Mouse (Mus musculus) G1E (cell line): Measurements from ENCODE around the gene Rnf212. TPM values are rescaled to one million over a fixed set of nuclear protein-coding genes. Genes with fewer than 3 reads are reported as not detected.

ENCODE experiments used
- ATAC-seq: 2 replicates; pipeline ENCODE4 v1.8.0; 2016; ENCODE audit warnings: mild to moderate bottlenecking; ENCODE audit not compliant: insufficient number of reproducible peaks, poor library complexity, low FRiP score, severe bottlenecking; ENCODE audit errors: extremely low read depth
- DNase-seq: peaks from one replicate; pipeline ENCODE4 v3.0.0; 2012; ENCODE audit warnings: low spot score
- H3K27me3 ChIP-seq: 2 replicates; pipeline ENCODE4 v1.6.1; 2012; ENCODE audit warnings: mild to moderate bottlenecking, low read length, inconsistent platforms; ENCODE audit not compliant: insufficient read depth
- H3K36me3 ChIP-seq: replicated peaks from 2 replicates; pipeline ENCODE3; 2012; ENCODE audit warnings: mild to moderate bottlenecking, inconsistent platforms
- H3K4me1 ChIP-seq: 2 replicates; pipeline ENCODE4 v1.6.1; 2012; ENCODE audit warnings: low read depth, low read length, inconsistent platforms, mixed read lengths; ENCODE audit not compliant: insufficient read depth
- H3K4me3 ChIP-seq: 2 replicates; pipeline ENCODE4 v1.5.1; 2012; ENCODE audit warnings: low read depth, mild to moderate bottlenecking, inconsistent platforms, low read length, moderate library complexity, mixed read lengths
- H3K9me3 ChIP-seq: replicated peaks from 2 replicates; pipeline ENCODE4 v1.6.1; 2012; ENCODE audit warnings: inconsistent platforms
- CTCF ChIP-seq: IDR thresholded peaks from 2 replicates; pipeline ENCODE4 v1.5.1; 2012; ENCODE audit warnings: low read depth, low read length, inconsistent platforms, mixed read lengths
- GATA1 ChIP-seq: IDR thresholded peaks from 2 replicates; pipeline ENCODE4 v1.6.1; 2012; ENCODE audit warnings: borderline replicate concordance, low read length, inconsistent platforms, mixed read lengths
- GATA2 ChIP-seq: IDR thresholded peaks from 2 replicates; pipeline ENCODE4 v1.6.1; 2012; ENCODE audit warnings: low read depth, low read length, inconsistent platforms, borderline replicate concordance
- POLR2AphosphoS5 ChIP-seq: IDR thresholded peaks from 2 replicates; pipeline ENCODE4 v1.6.1; 2012; ENCODE audit warnings: low read depth, low read length, inconsistent platforms; ENCODE audit not compliant: insufficient replicate concordance
- TAL1 ChIP-seq: conservative IDR thresholded peaks from 2 replicates; pipeline ENCODE4 v1.6.1; 2012; ENCODE audit warnings: low read depth, low read length, inconsistent platforms, mixed read lengths
- polyA plus RNA-seq: library from polyadenylated mRNA; stranded (reverse); fragments of >175 nt; gene quantifications from 2 replicates; pipeline ENCODE4 v1.2.3, GENCODE M21; 2012
- total RNA-seq, 2 experiments: library from RNA; stranded (forward) in 1 of 2; stranded (reverse) in 1 of 2; fragments of 200-1000 nt in 1 of 2; fragments of >200 nt in 1 of 2; fragmentation: Nextera tagmentation in 1 of 2; gene quantifications; 2 replicates each; pipeline ENCODE4 v1.2.3; 2014 to 2017

The Rnf212 gene
- total and polyA plus RNA-seq, 3 experiments: not detected

GRCm38 (mm10) chr5:108694352-108695261, 80.2 kb downstream of the Rnf212 start:
- TF ChIP-seq GATA2: no peak
- TF ChIP-seq GATA1: no peak
- no peak for TF ChIP-seq POLR2AphosphoS5
- Histone ChIP-seq H3K4me1 (peaks cover 40% of the 10 kb centered on the region), H3K27me3 (no peaks in the 10 kb centered on the region), H3K36me3 (peaks cover 30% of the 10 kb centered on the region), H3K4me3 (peak overlapping the region; percentile 81), H3K9me3 (no peaks in the 10 kb centered on the region)
- ATAC-seq (0 out of 2 replicates have a peak, but pooled peaks have one; percentile 19), DNase-seq (peak; percentile 60)

- peak; percentile 100 for DNase-seq
- Histone ChIP-seq H3K9me3 (no peaks in the 10 kb centered on the region), H3K36me3 (peaks cover 24% of the 10 kb centered on the region), H3K4me1 (peaks cover 43% of the 10 kb centered on the region), H3K4me3 (peak overlapping the region; percentile 81), H3K27me3 (no peaks in the 10 kb centered on the region)
- no peak for TF ChIP-seq POLR2AphosphoS5
- no peak for TF ChIP-seq CTCF
- TF ChIP-seq TAL1: no peak
- no peak for TF ChIP-seq GATA1
- no peak for TF ChIP-seq GATA2
- ATAC-seq: peak; percentile 92
Observed at GRCm38 (mm10) chr5:108693872-108694288, 80.9 kb downstream of the Rnf212 start.

- no peak for TF ChIP-seq TAL1
- TF ChIP-seq CTCF: no peak
- no peak for TF ChIP-seq POLR2AphosphoS5
- peak within 1 kb of the TSS; percentile 64; the same call in 1 of the 2 replicates for H3K4me3 ChIP-seq
- peaks cover 43% of the 10 kb centered on the region for H3K4me1 ChIP-seq
- no peaks in the 10 kb centered on the region for H3K9me3 ChIP-seq
- ATAC-seq: 0 out of 2 replicates have a peak, but pooled peaks have one; percentile 15
- H3K27me3 ChIP-seq: no peaks in the 10 kb centered on the region
- H3K36me3 ChIP-seq: peaks cover 13% of the 10 kb centered on the region
- peak; percentile 56 for DNase-seq
Observed at GRCm38 (mm10) chr5:108692271-108692670, 82.5 kb downstream of the Rnf212 start, which contains the start of gene Fgfrl1. TSS of gene Fgfrl1 (plus strand) at chr5:108692382.

- H3K9me3 ChIP-seq: no peaks in the 10 kb centered on the region
- H3K27me3 ChIP-seq: no peaks in the 10 kb centered on the region
- ATAC-seq (no peak), DNase-seq (no peak)
- H3K4me3 ChIP-seq: no peak overlapping the region
- TF ChIP-seq TAL1: no peak
- H3K36me3 ChIP-seq: peaks cover 9% of the 10 kb centered on the region
- peaks cover 43% of the 10 kb centered on the region for H3K4me1 ChIP-seq
Observed at GRCm38 (mm10) chr5:108691152-108691551, 83.6 kb downstream of the Rnf212 start.

GRCm38 (mm10) chr5:108689091-108689490, 85.7 kb downstream of the Rnf212 start:
- Histone ChIP-seq H3K27me3 (no peaks in the 10 kb centered on the region), H3K4me1 (peaks cover 34% of the 10 kb centered on the region), H3K4me3 (no peak overlapping the region), H3K36me3 (peaks cover 15% of the 10 kb centered on the region), H3K9me3 (no peaks in the 10 kb centered on the region)
- no peak for DNase-seq
- ATAC-seq: no peak
- TF ChIP-seq CTCF (no peak), GATA2 (no peak)

- ATAC-seq (no peak), DNase-seq (no peak)
- peaks cover 56% of the 10 kb centered on the region for H3K36me3 ChIP-seq
- peaks cover 64% of the 10 kb centered on the region for H3K4me1 ChIP-seq
- TF ChIP-seq GATA2 (no peak), TAL1 (no peak), GATA1 (no peak), POLR2AphosphoS5 (no peak), CTCF (no peak)
- no peaks in the 10 kb centered on the region for H3K27me3 ChIP-seq
- no peak overlapping the region for H3K4me3 ChIP-seq
- no peaks in the 10 kb centered on the region for H3K9me3 ChIP-seq
Observed at GRCm38 (mm10) chr5:108680871-108681270, 93.9 kb downstream of the Rnf212 start.
